Mouse (Mus musculus) heart, adult 8-10 months (tissue): ENCODE results near the gene Gjb2. TPM values are rescaled to one million over a fixed set of nuclear protein-coding genes. Genes with fewer than 3 reads are reported as not detected.
"Not testable (repeated sequence)": the region's sequence is repeated elsewhere in the genome, so short reads cannot be mapped to it uniquely, and the experiment has no call there.

Source experiments
- DNase-seq: peaks from one replicate; pipeline ENCODE4 v3.0.0; 2022; ENCODE audit warnings: low spot score
- total RNA-seq, 4 experiments: library from RNA; stranded (reverse); gene quantifications; 2 replicates each; pipeline ENCODE4 v1.2.4; 2022

The Gjb2 gene
- total RNA-seq, 4 experiments from 2014 or later = not detected

- not testable (repeated sequence) for DNase-seq
These were observed 34.6 kb downstream of the Gjb2 start for GRCm38 (mm10) chr14:57069906-57070305.

- no peak for DNase-seq
These were observed 38.4 kb downstream of the Gjb2 start for GRCm38 (mm10) chr14:57066053-57066452.

- peak; percentile 40 for DNase-seq
These were observed 44.5 kb downstream of the Gjb2 start for GRCm38 (mm10) chr14:57060052-57060451.

GRCm38 (mm10) chr14:57057563-57058321 is 46.8 kb downstream of the Gjb2 start, which contains the start of gene Gja3:
Gja3 (minus strand) TSS chr14:57058100.
- no peak for DNase-seq

- no peak for DNase-seq
These were observed 47.3 kb downstream of the Gjb2 start for GRCm38 (mm10) chr14:57057204-57057562.

- DNase-seq = no peak
These were observed 51.8 kb downstream of the Gjb2 start for GRCm38 (mm10) chr14:57052713-57053112.

Other genes with a start within 250 kb of the Gjb2 start
- gene Zmym2, start 218.0 kb downstream of the Gjb2 start, total RNA-seq = 10 to 100 TPM; 29.4 to 35.2 (median 30.8) TPM
- gene Gja3, start 46.6 kb downstream of the Gjb2 start, total RNA-seq = 10 to 100 TPM; 14.4 to 18.5 (median 15.6) TPM
- not detected for gene Gm4491, start 11.2 kb upstream of the Gjb2 start, total RNA-seq
- gene Gjb6, start 28.9 kb upstream of the Gjb2 start, total RNA-seq = not detected